Mouse (Mus musculus): ENCODE results near the gene Abhd16a.

DNA sequence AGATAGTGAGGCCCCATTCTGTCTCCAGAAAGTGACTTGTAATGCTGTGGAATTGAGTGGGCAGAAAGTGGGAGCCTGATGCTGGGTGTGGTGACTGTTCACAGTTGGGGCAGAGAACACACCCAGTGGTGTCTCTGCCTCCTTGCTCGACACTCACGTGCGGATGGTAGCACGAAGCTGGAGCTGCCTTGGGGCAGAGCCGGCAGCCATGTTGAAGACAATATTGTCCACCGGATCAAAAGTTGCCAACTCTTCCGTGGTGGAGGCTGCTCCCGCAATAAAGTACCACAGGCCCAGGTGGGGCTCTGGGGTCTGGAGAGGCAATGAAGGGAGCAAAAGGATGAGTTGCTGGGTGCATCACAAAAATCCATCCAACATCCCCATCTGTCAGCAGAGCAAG, 42.0 kb downstream of the Abhd16a start:
- TF ChIP-seq EP300 (IDR thresholded peaks at IDR 0.05; ENCODE audit: low read depth) (no peak), CTCF (IDR thresholded peaks at IDR 0.05; ENCODE audit: low read depth) (no peak)

All from liver, postnatal 0 days (tissue).